Mouse (Mus musculus) heart, adult 8-10 months (tissue): ENCODE data around the gene Rsrc2. TPM values are rescaled to one million over a fixed set of nuclear protein-coding genes. Genes with fewer than 3 reads are reported as not detected.
"Not testable (repeated sequence)": the region's sequence is repeated elsewhere in the genome, so short reads cannot be mapped to it uniquely, and the experiment has no call there.

Experiments
- DNase-seq: peaks from one replicate; pipeline ENCODE4 v3.0.0; 2022; ENCODE audit warnings: low spot score
- total RNA-seq, 4 experiments: library from RNA; stranded (reverse); gene quantifications; 2 replicates each; pipeline ENCODE4 v1.2.4; 2022

Gene Rsrc2
- total RNA-seq: 10 to 100 TPM; 33.8 to 42.7 (median 39.4) TPM

DNA sequence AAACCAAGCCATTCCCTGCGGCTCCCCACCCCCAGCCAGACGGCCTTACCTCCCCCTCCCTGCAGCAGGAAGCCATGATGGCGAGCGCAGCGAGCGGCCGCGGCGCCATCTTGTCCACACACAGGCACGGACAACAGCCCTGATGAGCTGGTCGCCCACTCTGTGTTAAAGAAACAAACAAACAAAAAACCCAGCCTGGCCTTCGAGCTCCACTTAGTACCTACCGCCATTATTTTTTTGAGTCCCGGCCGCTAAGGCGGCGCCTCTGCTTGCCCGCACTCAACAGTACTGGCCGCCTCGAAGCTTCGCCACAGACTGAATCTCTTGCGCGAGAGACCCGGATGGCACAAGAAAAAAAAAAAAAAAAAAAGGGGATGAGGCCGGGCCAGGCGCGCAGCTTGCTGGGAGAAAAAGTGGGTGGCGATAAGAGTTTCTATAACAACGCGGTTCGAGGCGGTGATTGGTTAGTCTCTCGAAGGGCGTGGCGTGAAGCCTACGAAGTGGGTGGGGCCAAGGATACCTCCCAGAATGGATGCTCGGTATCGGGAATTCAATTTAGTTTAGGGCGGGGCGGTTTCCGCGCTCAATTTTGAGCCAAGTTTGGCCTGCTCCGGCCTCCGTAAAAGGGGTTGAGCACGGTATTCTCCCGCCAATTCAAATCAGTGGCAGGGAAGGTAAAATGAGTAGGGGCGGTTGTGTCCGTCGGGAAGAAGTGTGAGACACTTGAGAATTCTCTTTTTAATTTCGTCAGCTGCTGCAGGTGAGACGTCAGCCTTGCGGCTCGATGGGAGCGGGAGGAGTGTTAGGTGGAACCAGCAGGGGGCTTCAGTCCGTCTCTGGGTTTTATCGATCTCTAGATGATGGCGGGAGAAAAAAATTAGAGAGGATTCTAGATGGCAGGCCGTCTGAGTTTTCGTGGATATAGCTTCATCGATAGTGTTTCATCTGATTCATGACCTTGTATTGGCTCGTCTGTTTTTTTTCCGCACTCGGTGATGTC lies at the start of gene Rsrc2, which contains the start of gene Kntc1:
Gene Rsrc2 (minus strand): TSS at position 350 of the 1,000 bp plus-strand sequence.
Gene Kntc1 (plus strand): TSS at position 652 of the 1,000 bp plus-strand sequence.
- peak; percentile 100 for DNase-seq

DNA sequence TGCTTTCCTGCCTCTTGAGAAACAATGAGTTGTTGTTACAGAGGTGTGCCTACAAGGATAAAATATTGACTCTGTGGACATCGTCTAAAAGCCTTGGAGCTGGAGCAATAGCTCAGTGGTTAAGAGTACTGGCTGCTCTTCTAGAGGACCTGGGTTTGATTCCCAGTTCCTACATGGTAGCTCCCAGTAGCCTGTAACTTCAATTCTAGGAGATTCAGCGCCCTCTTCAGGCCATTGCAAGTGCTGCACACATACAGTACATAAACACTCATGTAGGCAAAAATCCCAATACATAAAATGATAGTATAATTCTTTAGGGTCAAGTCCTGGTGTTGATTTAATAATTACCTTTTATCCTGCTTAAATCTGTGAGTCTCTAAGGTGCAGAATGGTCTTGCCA lies 43.9 kb upstream of the Rsrc2 start:
- DNase-seq: no peak

DNA sequence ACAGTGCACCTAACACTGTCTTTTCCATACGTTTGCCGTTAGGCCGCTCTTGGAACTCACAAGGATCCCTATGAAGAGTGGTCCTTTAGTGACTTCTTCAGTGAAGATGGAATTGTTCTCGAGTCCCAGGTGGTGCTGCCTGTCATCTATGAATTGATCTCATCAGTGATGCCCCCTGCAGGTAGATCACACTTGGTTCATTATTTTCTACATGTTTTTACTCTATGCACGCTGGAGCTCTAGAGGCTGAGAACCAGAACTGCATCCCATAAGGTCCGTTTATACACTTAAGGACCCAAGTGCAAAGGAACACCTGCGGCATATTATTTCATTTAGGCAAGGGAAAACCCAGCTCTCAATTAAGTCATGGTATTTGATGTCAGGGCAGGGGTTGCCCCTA lies 39.8 kb upstream of the Rsrc2 start:
- DNase-seq: no peak

DNA sequence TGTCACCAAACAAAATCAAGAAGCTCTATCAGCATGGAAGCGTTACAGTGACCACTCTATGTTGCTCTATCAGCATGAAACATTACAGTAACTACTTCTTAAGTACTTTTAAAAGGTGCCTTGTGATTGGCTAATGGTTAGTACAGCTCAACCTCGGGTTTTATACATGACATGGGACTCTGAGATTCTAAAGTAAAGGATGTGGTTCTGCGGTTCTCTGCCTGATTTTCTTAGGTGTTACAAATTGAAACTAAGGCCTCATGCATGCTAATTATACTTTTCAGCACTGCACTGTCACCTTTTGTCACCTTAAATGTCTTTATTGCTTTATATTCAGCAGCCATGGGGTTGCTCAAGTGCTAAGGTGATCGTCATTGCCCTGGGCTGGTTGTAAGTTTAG lies 32.6 kb upstream of the Rsrc2 start:
- no peak for DNase-seq

DNA sequence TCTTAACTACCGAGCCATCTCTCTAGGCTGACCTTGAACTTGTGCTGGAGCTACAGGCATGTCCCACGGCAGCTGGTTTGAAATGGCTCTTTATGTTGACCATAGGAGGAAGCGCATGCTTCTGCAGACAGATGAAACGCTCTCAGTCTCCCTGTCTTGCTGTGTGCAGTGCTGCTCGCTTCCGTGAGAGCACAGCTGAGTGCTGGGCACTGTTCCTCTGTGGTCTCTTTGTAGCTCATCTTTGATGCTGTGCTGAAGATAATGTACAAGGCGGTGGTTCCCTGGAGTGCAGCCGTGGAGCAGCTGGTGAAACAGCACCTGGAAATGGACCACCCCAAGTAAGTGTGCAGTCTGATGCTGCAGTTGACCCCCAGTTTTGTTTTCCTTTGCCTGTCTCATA lies 31.5 kb upstream of the Rsrc2 start:
- no peak for DNase-seq

DNA sequence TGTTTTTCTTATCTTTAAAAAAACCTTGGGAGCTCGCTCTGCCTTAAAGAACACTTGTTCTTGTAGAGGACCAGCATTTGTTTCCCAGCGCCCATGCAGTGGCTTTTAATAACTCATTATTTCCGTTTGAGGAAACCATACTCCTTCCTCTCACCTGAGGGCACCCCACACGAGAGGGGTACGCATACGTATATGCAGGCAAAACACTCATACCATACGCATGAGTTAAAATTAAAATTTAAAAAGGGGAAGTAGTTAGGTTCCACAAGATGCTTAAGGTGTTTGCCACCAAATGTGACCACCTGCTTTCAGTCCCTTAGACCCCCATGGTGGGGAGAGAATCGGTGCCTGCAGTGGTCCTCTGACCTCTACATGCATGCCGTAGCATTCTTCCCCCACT lies 24.2 kb upstream of the Rsrc2 start:
- DNase-seq: no peak

DNA sequence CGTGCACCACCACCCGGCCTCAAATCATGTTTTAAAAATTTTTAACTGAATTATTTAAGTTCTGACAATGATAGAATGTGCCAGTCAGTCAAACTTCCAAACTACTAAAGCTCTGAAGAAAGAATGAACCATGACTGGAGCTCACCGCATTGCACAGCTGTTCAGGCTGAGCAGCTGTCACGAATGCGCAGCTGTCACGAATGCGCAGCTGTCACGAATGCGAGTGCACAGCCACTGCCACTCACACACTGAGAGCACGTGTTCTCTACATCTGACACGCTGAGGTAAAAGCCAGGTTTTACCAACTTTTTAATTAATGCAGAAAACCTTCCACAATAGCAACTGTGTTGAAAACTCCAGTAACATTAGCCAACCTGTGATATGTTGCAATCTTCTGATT lies 17.2 kb upstream of the Rsrc2 start:
- not testable (repeated sequence) for DNase-seq

DNA sequence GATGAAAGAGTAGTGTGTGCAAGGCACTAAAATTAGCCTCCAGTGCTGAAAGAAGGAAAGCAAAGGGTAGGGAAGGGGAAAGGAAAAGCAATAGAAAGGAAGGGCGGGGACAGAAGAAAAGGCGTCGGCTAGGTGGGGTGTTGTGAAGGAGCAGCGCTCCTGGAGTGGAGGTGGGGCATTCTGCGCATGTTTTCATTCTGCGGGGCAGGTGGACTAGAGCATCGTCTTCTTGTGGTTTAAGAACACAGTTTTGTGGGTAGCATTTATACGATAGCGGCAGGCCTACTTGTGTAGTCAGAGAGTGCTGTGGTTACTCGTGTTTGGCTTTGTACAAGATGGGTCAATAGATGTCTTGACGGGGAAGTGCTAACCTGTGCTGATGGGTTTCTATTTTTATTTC lies 16.3 kb upstream of the Rsrc2 start:
- DNase-seq: no peak

DNA sequence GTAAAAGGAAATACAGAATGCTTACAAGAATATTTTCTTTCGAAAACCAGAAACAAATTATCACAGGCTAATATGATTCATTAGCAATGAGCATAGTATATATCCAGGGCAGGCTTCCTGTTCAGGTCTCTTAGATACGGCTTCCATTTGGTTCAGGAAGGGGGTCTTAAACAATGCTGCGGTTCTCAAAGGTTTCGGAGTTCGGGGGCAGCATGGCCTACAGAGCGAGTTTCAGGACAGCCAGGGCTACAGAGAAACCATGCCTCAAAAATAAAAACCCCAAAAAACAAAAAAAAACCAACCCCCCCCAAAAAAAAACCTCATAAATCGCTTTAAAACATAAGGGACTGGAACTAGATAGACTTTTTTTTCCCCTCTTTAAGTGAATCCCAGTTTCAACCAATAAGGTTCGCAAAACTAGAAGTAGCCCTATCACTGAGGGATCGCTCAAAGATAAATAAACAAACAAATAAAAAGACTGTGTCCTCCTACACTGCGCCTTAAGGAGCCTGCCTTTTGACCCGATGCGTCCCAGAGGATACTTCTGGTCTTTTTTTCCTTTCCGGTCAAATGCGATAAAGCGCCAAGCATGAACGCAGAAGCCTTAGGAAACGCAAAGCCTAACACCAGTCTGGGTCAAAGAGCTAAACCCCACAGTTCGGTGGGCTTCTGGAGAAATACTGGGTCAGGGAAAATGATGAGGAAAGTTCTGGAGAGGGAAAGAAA lies 712 bp downstream of the Rsrc2 start:
- DNase-seq: no peak

DNA sequence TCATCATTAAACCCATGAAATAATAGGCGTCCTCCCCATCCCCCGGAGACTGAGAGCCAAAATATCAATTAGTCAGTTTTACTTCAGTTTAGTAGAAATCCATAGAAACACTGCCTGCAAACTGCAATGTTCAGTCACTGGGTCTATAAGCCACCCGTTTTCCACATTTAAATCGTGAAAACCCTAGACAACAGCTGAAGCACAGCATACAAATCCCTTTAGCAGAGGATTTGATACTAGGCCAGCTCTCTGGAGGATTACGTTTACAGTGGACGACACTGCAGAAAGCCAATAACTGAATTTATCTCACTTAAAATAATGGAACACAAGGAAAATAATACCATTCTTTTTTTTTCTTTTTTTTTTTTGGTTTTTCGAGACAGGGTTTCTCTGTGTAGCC lies 1.6 kb downstream of the Rsrc2 start:
- no peak for DNase-seq

DNA sequence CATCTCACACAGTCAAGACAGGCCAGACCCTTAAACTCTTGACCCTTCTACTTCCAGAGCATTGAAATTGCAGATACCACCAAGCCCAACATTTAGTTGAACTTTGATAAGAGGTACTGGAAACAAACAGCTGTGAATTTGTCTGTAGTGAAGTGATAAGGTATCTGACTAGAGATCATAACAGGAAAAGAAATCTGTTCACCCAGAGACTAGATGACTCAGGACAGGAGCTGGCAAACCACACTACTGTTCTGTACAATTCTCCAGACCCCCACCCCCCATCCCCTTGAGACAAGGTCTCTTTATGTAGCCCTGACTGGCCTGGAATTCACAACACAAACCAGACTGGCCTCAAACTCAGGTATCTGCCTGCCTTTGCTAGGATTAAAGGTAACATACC lies 3.0 kb downstream of the Rsrc2 start:
- DNase-seq: no peak

DNA sequence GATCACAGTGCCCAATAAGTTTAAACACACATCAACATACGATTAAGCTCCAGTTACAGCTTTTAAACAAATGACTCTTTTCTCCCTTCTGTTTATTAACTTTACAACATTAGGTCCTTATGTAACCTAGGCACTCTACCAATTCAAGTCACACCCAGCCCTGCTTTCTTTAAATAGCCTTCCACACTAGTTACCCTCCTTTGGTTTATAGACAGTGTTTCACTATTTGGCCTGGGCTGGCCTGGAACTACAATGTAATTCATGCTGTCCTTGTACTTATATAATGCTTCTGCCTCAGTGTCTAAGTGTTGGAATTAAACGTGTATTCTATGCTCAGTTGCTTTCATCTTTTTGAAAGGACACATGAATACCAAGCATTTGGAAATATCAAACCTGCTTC lies 4.9 kb downstream of the Rsrc2 start:
- no peak for DNase-seq

DNA sequence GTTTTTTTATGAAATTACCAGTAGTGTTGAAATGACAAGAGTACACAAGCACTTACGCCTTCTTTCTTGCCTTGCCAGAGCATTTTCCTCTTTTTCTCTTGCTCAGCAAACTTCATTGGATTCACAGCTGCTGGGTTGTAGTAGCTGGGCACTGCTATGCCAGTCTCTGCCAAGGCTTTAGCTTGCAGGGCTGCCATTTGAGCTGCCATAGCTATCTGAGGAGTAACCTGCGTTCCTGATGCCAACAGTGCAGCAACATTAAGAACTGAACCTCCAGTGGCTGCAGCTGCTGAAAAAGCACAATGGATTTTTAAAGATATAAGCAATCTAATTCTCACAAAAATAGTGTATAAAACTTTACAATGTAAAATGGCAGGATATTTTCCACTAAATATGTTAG lies 18.2 kb downstream of the Rsrc2 start:
- DNase-seq: no peak

DNA sequence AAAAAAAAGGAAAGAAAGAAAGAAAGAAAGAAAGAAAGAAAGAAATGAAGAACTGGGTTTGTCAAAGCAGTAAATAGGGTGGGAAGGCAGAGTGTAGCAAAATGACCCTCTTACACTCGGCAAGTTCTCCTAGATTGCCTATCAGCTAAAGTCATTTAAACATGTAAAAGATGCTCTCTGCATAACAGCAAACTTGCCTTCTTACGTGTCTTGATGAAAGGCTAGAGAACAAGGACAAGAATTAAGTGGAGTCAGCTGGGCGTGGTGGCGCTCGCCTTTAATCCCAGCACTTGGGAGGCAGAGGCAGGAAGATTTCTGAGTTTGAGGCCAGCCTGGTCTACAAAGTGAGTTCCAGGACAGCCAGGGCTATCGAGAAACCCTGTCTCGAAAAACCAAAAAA lies 25.4 kb downstream of the Rsrc2 start:
- not testable (repeated sequence) for DNase-seq

DNA sequence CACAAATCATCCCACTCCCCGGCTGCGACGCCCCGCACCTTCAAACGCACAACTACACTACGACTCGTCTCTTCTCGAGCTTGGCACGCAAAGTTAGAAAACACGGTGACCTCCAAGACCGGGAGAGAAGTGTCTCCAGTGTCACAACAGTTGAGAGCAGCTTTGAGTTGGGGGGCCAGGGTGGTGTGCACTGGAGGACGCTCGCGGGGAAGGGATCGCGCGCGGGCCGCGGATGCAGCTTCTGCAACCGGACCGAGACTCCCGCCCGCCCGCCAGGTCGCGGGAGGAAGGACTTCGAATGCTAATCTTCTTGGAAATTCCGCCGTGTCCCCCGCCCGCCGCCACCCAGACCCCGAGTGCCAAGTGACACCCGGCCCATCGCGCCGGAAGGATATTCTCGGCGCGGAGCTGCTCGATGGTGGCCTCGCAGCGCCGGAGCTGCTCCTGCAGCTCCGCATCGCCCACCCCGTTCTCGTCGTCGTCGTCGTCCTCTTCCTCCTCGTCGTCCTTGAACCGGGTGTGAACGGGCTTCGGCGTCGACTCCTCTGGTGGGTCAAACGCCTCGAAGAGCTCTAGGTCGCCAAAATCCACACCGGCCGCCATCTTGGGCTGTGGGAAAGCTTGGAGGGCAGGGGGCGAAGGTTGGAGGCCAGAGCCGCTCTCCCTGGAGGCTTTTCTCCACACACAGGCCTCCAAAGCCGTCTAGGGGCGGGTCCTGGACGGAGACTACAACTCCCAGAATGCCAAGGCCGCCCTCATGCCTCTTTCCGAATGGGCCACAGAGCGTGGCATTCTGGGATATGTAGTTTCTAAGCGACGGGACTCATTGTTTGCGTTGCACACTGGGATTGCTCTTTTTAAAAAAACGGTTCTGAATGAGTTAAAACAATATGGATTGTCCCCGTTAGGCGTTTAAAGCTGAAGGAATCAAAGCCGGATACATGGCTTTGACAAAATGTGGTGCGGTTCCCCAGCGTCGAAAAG lies 28.6 kb downstream of the Rsrc2 start, which contains the start of gene Zcchc8:
Gene Zcchc8 (minus strand): TSS at position 773 of the 984 bp plus-strand sequence.
- peak; percentile 96 for DNase-seq

DNA sequence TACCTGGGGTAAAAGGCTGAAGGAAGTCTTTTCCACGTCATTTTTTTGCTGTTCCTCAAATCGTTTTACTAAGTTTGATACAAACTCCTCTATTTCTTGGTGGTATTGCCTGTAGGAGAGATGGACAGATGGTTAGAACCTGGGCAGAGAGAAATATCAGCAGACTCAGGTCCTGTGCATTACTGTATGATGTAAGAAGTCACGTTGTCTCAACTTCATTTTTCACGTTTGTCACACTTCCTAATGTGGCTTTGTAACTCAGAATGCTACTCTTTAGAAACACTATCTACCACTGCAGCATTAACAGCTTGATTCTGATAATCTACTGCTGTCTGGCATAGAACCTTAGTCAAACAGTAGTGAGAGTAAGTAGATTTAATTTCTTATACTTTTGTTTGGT lies 34.6 kb downstream of the Rsrc2 start:
- no peak for DNase-seq

DNA sequence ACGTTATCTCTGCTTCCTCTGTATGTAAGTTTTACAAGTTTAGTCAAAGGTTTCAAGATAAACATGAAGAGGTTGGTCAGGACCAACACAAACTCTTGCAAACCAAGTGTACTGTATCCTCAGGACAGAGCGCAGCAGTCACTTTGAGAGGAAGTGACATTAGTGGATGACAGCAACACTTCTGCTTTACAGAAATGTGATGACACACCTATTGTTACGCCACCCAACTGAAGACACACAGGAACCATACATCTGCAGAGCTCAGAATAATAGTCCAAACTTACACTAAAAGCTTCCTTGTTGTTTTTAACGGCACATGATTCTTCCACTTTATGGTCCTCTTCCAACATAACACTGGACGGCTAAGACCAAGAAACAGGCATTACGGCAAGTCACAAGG lies 35.4 kb downstream of the Rsrc2 start:
- no peak for DNase-seq

DNA sequence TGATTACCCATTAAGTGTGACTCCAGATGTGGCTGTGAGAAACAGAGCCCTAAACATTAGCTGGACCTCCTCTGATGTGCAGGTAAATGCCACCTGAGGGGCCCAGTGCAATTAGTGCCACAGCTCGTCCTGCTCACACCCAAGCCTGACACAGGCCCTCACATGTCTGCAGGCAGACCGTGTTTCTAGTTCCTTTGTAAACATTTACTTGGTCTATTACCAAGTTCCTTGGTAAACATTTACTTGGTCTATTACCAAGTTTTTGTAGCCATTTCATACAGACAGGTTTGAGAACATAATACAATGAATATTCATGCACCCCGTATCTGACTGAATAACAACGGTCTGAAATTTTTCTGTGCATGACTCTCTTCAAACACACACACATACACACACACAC lies 39.6 kb downstream of the Rsrc2 start:
- DNase-seq: no peak

DNA sequence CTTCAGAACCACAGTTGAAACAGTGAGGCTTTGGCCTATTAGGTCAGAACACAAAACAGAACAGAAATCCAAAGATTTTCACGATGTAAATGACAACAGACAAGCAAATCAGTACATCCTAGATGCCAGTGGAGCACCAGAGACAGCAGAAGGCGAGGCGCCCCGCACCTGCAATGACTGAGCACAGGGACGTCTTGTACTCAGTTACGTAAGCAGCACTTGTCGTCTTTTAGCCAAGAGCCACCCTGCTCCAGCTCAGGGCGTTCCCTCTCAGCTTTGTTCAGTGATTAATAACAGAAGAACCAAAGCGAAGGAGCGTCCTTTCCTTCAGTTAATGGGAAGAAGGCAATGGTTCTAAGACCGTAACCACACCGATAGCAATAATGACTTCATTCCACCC lies 40.6 kb downstream of the Rsrc2 start:
- no peak for DNase-seq

DNA sequence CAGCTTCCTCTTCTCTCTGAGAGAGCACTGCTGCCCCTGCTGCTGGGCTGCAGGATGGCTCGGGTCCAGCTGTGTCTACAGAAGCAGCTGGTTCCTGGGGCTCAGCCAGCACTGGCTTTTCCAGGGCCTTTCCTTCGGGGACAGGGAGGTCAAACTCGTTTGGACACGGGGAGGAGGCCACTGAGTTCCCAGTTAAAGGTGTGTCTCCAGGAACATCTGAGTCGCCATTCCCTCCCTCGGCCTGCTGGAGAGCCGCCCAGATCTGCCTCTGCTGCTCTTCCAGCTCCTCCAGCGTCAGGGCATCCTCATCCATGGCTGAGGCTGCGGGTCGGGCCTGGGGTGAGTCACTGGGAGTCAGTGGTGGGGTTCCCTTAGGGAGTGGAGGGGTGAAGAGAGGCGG lies 48.6 kb downstream of the Rsrc2 start:
- DNase-seq: peak; percentile 70

DNA sequence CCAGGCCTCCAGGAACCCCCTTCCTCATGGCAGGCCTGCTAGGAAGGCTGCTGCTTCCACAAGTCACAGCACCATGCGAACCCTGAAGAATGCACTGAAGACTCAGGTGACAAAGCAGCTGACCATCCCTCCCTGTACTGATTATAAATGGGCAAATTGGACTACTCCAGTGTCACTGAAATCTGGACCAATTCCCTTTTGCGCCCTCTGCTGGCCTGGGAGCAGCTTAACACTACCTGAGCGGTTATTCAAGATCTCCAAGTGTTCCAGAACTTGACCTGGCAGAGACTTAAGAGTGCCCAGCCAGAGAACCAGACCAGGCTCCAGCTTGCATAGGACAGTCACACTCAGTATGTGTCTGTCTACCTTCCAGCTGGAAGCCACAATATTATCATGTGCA lies 50.0 kb downstream of the Rsrc2 start:
- DNase-seq: peak; percentile 77
